Mouse (Mus musculus): Measurements from ENCODE around the gene Defb20. TPM values are rescaled to one million over a fixed set of nuclear protein-coding genes. Genes with fewer than 3 reads are reported as not detected.

Gene Defb20
- polyA plus RNA-seq, 1 experiment from 2014 or later = not detected

- ATAC-seq (ENCODE audit: low FRiP score, low TSS enrichment) = no peak
- H3K9me3 ChIP-seq (ENCODE audit: low read length) = no peaks in the 10 kb centered on the region
- H3K4me2 ChIP-seq (replicated peaks; ENCODE audit: low read depth, low read length) = no peak overlapping the region
- no peak overlapping the region for H3K27ac ChIP-seq (ENCODE audit: low read length)
- no peaks in the 10 kb centered on the region for H3K36me3 ChIP-seq (ENCODE audit: insufficient read depth, low read length)
- peaks cover 10% of the 10 kb centered on the region; the same call in 1 of the 2 replicates for H3K4me1 ChIP-seq (ENCODE audit: insufficient read depth, low read length)
- WGBS = 14% methylated on average over 5 of the region's 5 CpGs
- H3K9ac ChIP-seq (replicated peaks; ENCODE audit: low read length) = no peak overlapping the region
- H3K4me3 ChIP-seq (ENCODE audit: low read length) = no peak overlapping the region
- no peaks in the 10 kb centered on the region for H3K27me3 ChIP-seq (ENCODE audit: insufficient read depth, low read length)
Measured at GRCm38 (mm10) chr2:152447461-152447860, 29.4 kb upstream of the Defb20 start.

GRCm38 (mm10) chr2:152450241-152450640, 26.6 kb upstream of the Defb20 start:
- Histone ChIP-seq H3K4me3 (ENCODE audit: low read length) (no peak overlapping the region), H3K36me3 (ENCODE audit: insufficient read depth, low read length) (no peaks in the 10 kb centered on the region), H3K4me2 (replicated peaks; ENCODE audit: low read depth, low read length) (no peak overlapping the region), H3K9ac (replicated peaks; ENCODE audit: low read length) (no peak overlapping the region), H3K27ac (ENCODE audit: low read length) (no peak overlapping the region), H3K27me3 (ENCODE audit: insufficient read depth, low read length) (no peaks in the 10 kb centered on the region), H3K4me1 (ENCODE audit: insufficient read depth, low read length) (0 out of 2 replicates have a peak, but pooled peaks cover 3% of the 10 kb centered on the region), H3K9me3 (ENCODE audit: low read length) (no peaks in the 10 kb centered on the region)
- no peak for ATAC-seq (ENCODE audit: low FRiP score, low TSS enrichment)
- WGBS = 5% methylated on average over 5 of the region's 5 CpGs

- H3K4me3 ChIP-seq (ENCODE audit: low read length) = no peak overlapping the region
- H3K27me3 ChIP-seq (ENCODE audit: insufficient read depth, low read length) = no peaks in the 10 kb centered on the region
- H3K9me3 ChIP-seq (ENCODE audit: low read length) = no peaks in the 10 kb centered on the region
- H3K4me1 ChIP-seq (ENCODE audit: insufficient read depth, low read length) = 0 out of 2 replicates have a peak, but pooled peaks cover 3% of the 10 kb centered on the region
- ATAC-seq (ENCODE audit: low FRiP score, low TSS enrichment) = 0 out of 2 replicates have a peak, but pooled peaks have one; percentile 52
- no peak overlapping the region for H3K9ac ChIP-seq (replicated peaks; ENCODE audit: low read length)
- 84% methylated on average over 4 of the region's 4 CpGs for WGBS
- no peak overlapping the region for H3K4me2 ChIP-seq (replicated peaks; ENCODE audit: low read depth, low read length)
- no peak overlapping the region for H3K27ac ChIP-seq (ENCODE audit: low read length)
- H3K36me3 ChIP-seq (ENCODE audit: insufficient read depth, low read length) = no peaks in the 10 kb centered on the region
Measured at GRCm38 (mm10) chr2:152452101-152452781, 24.6 kb upstream of the Defb20 start.

- Histone ChIP-seq H3K4me1 (ENCODE audit: insufficient read depth, low read length) (no peaks in the 10 kb centered on the region), H3K27ac (ENCODE audit: low read length) (no peak overlapping the region), H3K36me3 (ENCODE audit: insufficient read depth, low read length) (no peaks in the 10 kb centered on the region), H3K9ac (replicated peaks; ENCODE audit: low read length) (no peak overlapping the region), H3K4me2 (replicated peaks; ENCODE audit: low read depth, low read length) (no peak overlapping the region), H3K4me3 (ENCODE audit: low read length) (no peak overlapping the region), H3K9me3 (ENCODE audit: low read length) (no peaks in the 10 kb centered on the region), H3K27me3 (ENCODE audit: insufficient read depth, low read length) (peaks cover 3% of the 10 kb centered on the region; the same call in 1 of the 2 replicates)
- no peak for ATAC-seq (ENCODE audit: low FRiP score, low TSS enrichment)
- 45% methylated on average over 13 of the region's 13 CpGs for WGBS
Measured at GRCm38 (mm10) chr2:152459241-152459640, 17.6 kb upstream of the Defb20 start.

- H3K4me1 ChIP-seq (ENCODE audit: insufficient read depth, low read length) = no peaks in the 10 kb centered on the region
- H3K36me3 ChIP-seq (ENCODE audit: insufficient read depth, low read length) = no peaks in the 10 kb centered on the region
- no peak within 1 kb of the TSS for H3K4me3 ChIP-seq (ENCODE audit: low read length)
- 78% methylated on average over 3 of the region's 3 CpGs for WGBS
- ATAC-seq (ENCODE audit: low FRiP score, low TSS enrichment) = no peak
- H3K9me3 ChIP-seq (ENCODE audit: low read length) = no peaks in the 10 kb centered on the region
- no peak within 1 kb of the TSS for H3K4me2 ChIP-seq (replicated peaks; ENCODE audit: low read depth, low read length)
- peaks cover 3% of the 10 kb centered on the region; the same call in 1 of the 2 replicates for H3K27me3 ChIP-seq (ENCODE audit: insufficient read depth, low read length)
- H3K27ac ChIP-seq (ENCODE audit: low read length) = no peak within 1 kb of the TSS
- H3K9ac ChIP-seq (replicated peaks; ENCODE audit: low read length) = no peak within 1 kb of the TSS
Measured at GRCm38 (mm10) chr2:152464570-152465150, 12.2 kb upstream of the Defb20 start, which contains the start of gene Defb23. Defb23 (minus strand) TSS chr2:152464620.

- Histone ChIP-seq H3K9me3 (ENCODE audit: low read length) (no peaks in the 10 kb centered on the region), H3K4me1 (ENCODE audit: insufficient read depth, low read length) (no peaks in the 10 kb centered on the region), H3K4me2 (replicated peaks; ENCODE audit: low read depth, low read length) (no peak overlapping the region), H3K9ac (replicated peaks; ENCODE audit: low read length) (no peak overlapping the region), H3K4me3 (ENCODE audit: low read length) (no peak overlapping the region), H3K27ac (ENCODE audit: low read length) (no peak overlapping the region), H3K36me3 (ENCODE audit: insufficient read depth, low read length) (no peaks in the 10 kb centered on the region), H3K27me3 (ENCODE audit: insufficient read depth, low read length) (no peaks in the 10 kb centered on the region)
- ATAC-seq (ENCODE audit: low FRiP score, low TSS enrichment) = no peak
- 25% methylated on average over 7 of the region's 7 CpGs for WGBS
Measured at GRCm38 (mm10) chr2:152470973-152471372, 5.9 kb upstream of the Defb20 start.

GRCm38 (mm10) chr2:152472434-152472833, 4.4 kb upstream of the Defb20 start:
- Histone ChIP-seq H3K9me3 (ENCODE audit: low read length) (no peaks in the 10 kb centered on the region), H3K4me1 (ENCODE audit: insufficient read depth, low read length) (no peaks in the 10 kb centered on the region), H3K27ac (ENCODE audit: low read length) (no peak overlapping the region), H3K27me3 (ENCODE audit: insufficient read depth, low read length) (no peaks in the 10 kb centered on the region), H3K9ac (replicated peaks; ENCODE audit: low read length) (no peak overlapping the region), H3K36me3 (ENCODE audit: insufficient read depth, low read length) (no peaks in the 10 kb centered on the region), H3K4me2 (replicated peaks; ENCODE audit: low read depth, low read length) (no peak overlapping the region), H3K4me3 (ENCODE audit: low read length) (no peak overlapping the region)
- WGBS = 22% methylated on average over 3 of the region's 3 CpGs
- ATAC-seq (ENCODE audit: low FRiP score, low TSS enrichment) = no peak

- H3K36me3 ChIP-seq (ENCODE audit: insufficient read depth, low read length) = no peaks in the 10 kb centered on the region
- WGBS = 85% methylated on average over 3 of the region's 3 CpGs
Measured at GRCm38 (mm10) chr2:152480881-152481280, 4.0 kb downstream of the Defb20 start.

GRCm38 (mm10) chr2:152481726-152482125, 4.9 kb downstream of the Defb20 start:
- no peak overlapping the region for H3K9ac ChIP-seq (replicated peaks; ENCODE audit: low read length)
- H3K27ac ChIP-seq (ENCODE audit: low read length) = no peak overlapping the region
- H3K27me3 ChIP-seq (ENCODE audit: insufficient read depth, low read length) = no peaks in the 10 kb centered on the region
- H3K36me3 ChIP-seq (ENCODE audit: insufficient read depth, low read length) = no peaks in the 10 kb centered on the region
- H3K4me2 ChIP-seq (replicated peaks; ENCODE audit: low read depth, low read length) = no peak overlapping the region
- no peak overlapping the region for H3K4me3 ChIP-seq (ENCODE audit: low read length)
- H3K4me1 ChIP-seq (ENCODE audit: insufficient read depth, low read length) = no peaks in the 10 kb centered on the region
- H3K9me3 ChIP-seq (ENCODE audit: low read length) = no peaks in the 10 kb centered on the region
- WGBS = 89% methylated on average over 7 of the region's 7 CpGs
- ATAC-seq (ENCODE audit: low FRiP score, low TSS enrichment) = no peak

More at GRCm38 (mm10) chr2:152480881-152481280, 4.0 kb downstream of the Defb20 start:
- no peak for ATAC-seq (ENCODE audit: low FRiP score, low TSS enrichment)
- no peaks in the 10 kb centered on the region for H3K4me1 ChIP-seq (ENCODE audit: insufficient read depth, low read length)
- no peaks in the 10 kb centered on the region for H3K27me3 ChIP-seq (ENCODE audit: insufficient read depth, low read length)
- H3K4me2 ChIP-seq (replicated peaks; ENCODE audit: low read depth, low read length) = no peak overlapping the region
- no peak overlapping the region for H3K9ac ChIP-seq (replicated peaks; ENCODE audit: low read length)
- no peak overlapping the region for H3K27ac ChIP-seq (ENCODE audit: low read length)
- H3K4me3 ChIP-seq (ENCODE audit: low read length) = no peak overlapping the region
- H3K9me3 ChIP-seq (ENCODE audit: low read length) = no peaks in the 10 kb centered on the region

GRCm38 (mm10) chr2:152487024-152487423, 10.2 kb downstream of the Defb20 start:
- Histone ChIP-seq H3K4me1 (ENCODE audit: insufficient read depth, low read length) (no peaks in the 10 kb centered on the region), H3K27ac (ENCODE audit: low read length) (no peak overlapping the region), H3K4me2 (replicated peaks; ENCODE audit: low read depth, low read length) (no peak overlapping the region), H3K27me3 (ENCODE audit: insufficient read depth, low read length) (no peaks in the 10 kb centered on the region), H3K9me3 (ENCODE audit: low read length) (no peaks in the 10 kb centered on the region), H3K4me3 (ENCODE audit: low read length) (no peak overlapping the region), H3K36me3 (ENCODE audit: insufficient read depth, low read length) (no peaks in the 10 kb centered on the region), H3K9ac (replicated peaks; ENCODE audit: low read length) (no peak overlapping the region)
- no peak for ATAC-seq (ENCODE audit: low FRiP score, low TSS enrichment)
- 80% methylated on average over 2 of the region's 2 CpGs for WGBS

All from kidney, embryonic 16.5 days (tissue).